Mouse (Mus musculus) E14TG2a.4 (cell line): Measurements from ENCODE around the gene Hyal3.

Experiments
- CTCF ChIP-seq: conservative IDR thresholded peaks from 2 replicates; pipeline ENCODE4 v1.5.1; 2014; ENCODE audit warnings: low read length
- NANOG ChIP-seq: IDR thresholded peaks from 2 replicates; pipeline ENCODE4 v1.6.1; 2014; ENCODE audit warnings: borderline replicate concordance, low read length, mixed read lengths
- POU5F1 ChIP-seq: IDR thresholded peaks from 2 replicates; pipeline ENCODE4 v1.6.1; 2014; ENCODE audit warnings: low read length, borderline replicate concordance

DNA sequence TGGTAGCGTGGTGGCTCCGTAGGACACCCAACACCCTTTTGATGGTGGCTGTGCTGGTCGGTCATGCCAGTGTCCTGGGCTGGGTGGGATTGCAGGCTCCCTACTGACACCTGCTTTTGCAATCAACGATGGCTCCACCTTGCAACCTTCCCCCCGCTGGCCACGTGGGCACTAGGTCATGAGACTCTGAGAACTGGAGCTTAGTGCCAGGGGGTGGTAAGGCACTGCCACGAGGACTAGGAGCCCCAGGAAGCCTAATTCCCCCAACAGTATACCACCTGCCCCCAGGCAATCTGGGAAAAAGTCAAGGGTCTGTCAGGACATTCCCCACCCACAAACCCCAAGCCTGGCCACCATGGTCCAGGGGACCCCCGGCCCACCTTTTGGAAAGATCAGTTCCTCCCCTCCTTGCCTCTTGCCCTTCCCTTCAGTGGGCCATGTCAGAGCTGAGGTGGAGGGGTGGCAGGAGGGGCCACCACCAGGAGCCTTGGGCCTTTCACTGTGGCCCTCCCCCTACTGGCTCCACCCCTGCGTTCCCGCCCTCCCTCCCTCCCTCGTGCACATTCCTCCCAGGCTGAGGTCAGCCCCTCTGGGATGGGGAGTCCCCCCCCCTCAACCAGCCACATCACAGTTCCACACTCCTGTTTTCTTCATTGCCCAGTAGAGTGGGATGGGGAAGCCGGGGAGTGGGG lies 28.3 kb downstream of the Hyal3 start, which contains the start of gene Sema3b:
- TF ChIP-seq CTCF (no peak), POU5F1 (no peak), NANOG (no peak)
